Mouse (Mus musculus): Measurements from ENCODE around the gene Hacl1.

Gene Hacl1

GRCm38 (mm10) chr14:31640890-31641505, at the start of gene Hacl1, which contains the start of gene Btd:
Gene Hacl1 (minus strand): TSS chr14:31641286.
Gene Btd (plus strand): TSS chr14:31641028.
- peak; percentile 76 for DNase-seq

- no peak for DNase-seq
Measured at GRCm38 (mm10) chr14:31686231-31686630, 45.1 kb upstream of the Hacl1 start.

GRCm38 (mm10) chr14:31685680-31686079, 44.6 kb upstream of the Hacl1 start:
- no peak for DNase-seq

GRCm38 (mm10) chr14:31684343-31685040, 43.4 kb upstream of the Hacl1 start:
- no peak for DNase-seq

- no peak for DNase-seq
Measured at GRCm38 (mm10) chr14:31683610-31684009, 42.5 kb upstream of the Hacl1 start.

- no peak for DNase-seq
Measured at GRCm38 (mm10) chr14:31681931-31682555, 41.0 kb upstream of the Hacl1 start.

- no peak for DNase-seq
Measured at GRCm38 (mm10) chr14:31681291-31681690, 40.2 kb upstream of the Hacl1 start.

- DNase-seq: no peak
Measured at GRCm38 (mm10) chr14:31680656-31681055, 39.6 kb upstream of the Hacl1 start.

- DNase-seq: no peak
Measured at GRCm38 (mm10) chr14:31671635-31672320, 30.7 kb upstream of the Hacl1 start.

GRCm38 (mm10) chr14:31669642-31670490, 28.8 kb upstream of the Hacl1 start:
- no peak for DNase-seq

- peak; percentile 50 for DNase-seq
Measured at GRCm38 (mm10) chr14:31669161-31669611, 28.1 kb upstream of the Hacl1 start.

GRCm38 (mm10) chr14:31668326-31668725, 27.2 kb upstream of the Hacl1 start:
- DNase-seq: no peak

GRCm38 (mm10) chr14:31667741-31668140, 26.7 kb upstream of the Hacl1 start:
- no peak for DNase-seq

- DNase-seq: no peak
Measured at GRCm38 (mm10) chr14:31666931-31667705, 26.0 kb upstream of the Hacl1 start.

- DNase-seq: no peak
Measured at GRCm38 (mm10) chr14:31665566-31665940, 24.5 kb upstream of the Hacl1 start.

- no peak for DNase-seq
Measured at GRCm38 (mm10) chr14:31664903-31665565, 23.9 kb upstream of the Hacl1 start.

- DNase-seq: no peak
Measured at GRCm38 (mm10) chr14:31664100-31664902, 23.2 kb upstream of the Hacl1 start.

GRCm38 (mm10) chr14:31663376-31664099, 22.5 kb upstream of the Hacl1 start:
- no peak for DNase-seq

- DNase-seq: no peak
Measured at GRCm38 (mm10) chr14:31662555-31663211, 21.6 kb upstream of the Hacl1 start.
